Mouse (Mus musculus) testis, adult 2 months (tissue): Measurements from ENCODE around the gene Pex5.

Experiments
- CTCF ChIP-seq: fragments of 200-500 bp; IDR thresholded peaks from 2 replicates; pipeline ENCODE4 v1.5.1; 2012; ENCODE audit warnings: low read depth, mild to moderate bottlenecking, inconsistent platforms, low read length, moderate library complexity; ENCODE audit not compliant: control insufficient read depth, insufficient read depth, insufficient replicate concordance
- POLR2A ChIP-seq: fragments of 200-500 bp; IDR thresholded peaks from 2 replicates; pipeline ENCODE4 v1.6.1; 2012; ENCODE audit warnings: low read depth, mild to moderate bottlenecking, inconsistent platforms, low read length, moderate library complexity; ENCODE audit not compliant: control insufficient read depth

DNA sequence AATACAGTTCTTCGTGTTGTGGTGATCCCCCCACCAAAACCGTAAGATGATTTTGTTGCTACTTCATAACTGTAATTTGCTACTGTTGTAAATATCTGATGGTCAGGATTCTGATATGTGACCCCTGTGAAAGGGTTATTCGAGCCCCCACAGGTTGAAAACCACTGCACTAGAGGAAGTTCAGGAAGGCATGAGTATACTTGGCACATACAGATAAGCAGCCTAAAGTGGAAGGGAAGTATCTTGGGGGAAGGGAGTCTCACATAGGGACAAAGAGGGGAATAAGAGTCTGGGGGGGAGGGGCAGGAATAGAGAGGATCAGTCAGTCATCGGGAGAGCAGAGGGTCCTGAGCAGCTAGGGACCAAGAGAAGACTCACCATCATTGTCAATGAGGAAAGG is 44.5 kb upstream of the Pex5 start:
- no peak for TF ChIP-seq CTCF
- TF ChIP-seq POLR2A = no peak
